Mouse (Mus musculus) forebrain, embryonic 11.5 days (tissue): Measurements from ENCODE around the gene Pgbd5. TPM values are rescaled to one million over a fixed set of nuclear protein-coding genes. Genes with fewer than 3 reads are reported as not detected.

Experiments
- ATAC-seq: fragments of 200-750 bp; cut with Nextera tagmentation; replicated peaks from 2 replicates; pipeline ENCODE4 v1.8.0; 2017; ENCODE audit warnings: moderate TSS enrichment; ENCODE audit not compliant: low FRiP score
- DNase-seq: peaks from one replicate; pipeline ENCODE4 v3.0.0-alpha.2; 2017; ENCODE audit warnings: low spot score
- H3K27ac ChIP-seq: fragments of 300-500 bp; sonication (generic); 2 replicates; pipeline ENCODE4 v1.5.1; 2014; ENCODE audit warnings: low read depth, low read length
- H3K27me3 ChIP-seq: fragments of 300-500 bp; sonication (generic); 2 replicates; pipeline ENCODE4 v1.6.1; 2014; ENCODE audit warnings: mild to moderate bottlenecking, low read length, mixed read lengths; ENCODE audit not compliant: control insufficient read depth, insufficient read depth
- H3K36me3 ChIP-seq: fragments of 300-500 bp; sonication (generic); 2 replicates; pipeline ENCODE4 v1.6.1; 2014; ENCODE audit warnings: mild to moderate bottlenecking, low read length, moderate library complexity, mixed read lengths; ENCODE audit not compliant: control insufficient read depth, insufficient read depth
- H3K4me1 ChIP-seq: fragments of 300-500 bp; sonication (generic); replicated peaks from 2 replicates; pipeline ENCODE4 v1.6.1; 2014; ENCODE audit warnings: low read length, mixed read lengths; ENCODE audit not compliant: control insufficient read depth, insufficient read depth
- H3K4me2 ChIP-seq: fragments of 300-500 bp; sonication (generic); 2 replicates; pipeline ENCODE4 v1.6.1; 2014; ENCODE audit warnings: low read depth, mild to moderate bottlenecking, low read length, moderate library complexity, mixed read lengths; ENCODE audit not compliant: severe bottlenecking
- H3K4me3 ChIP-seq: fragments of 300-500 bp; sonication (generic); 2 replicates; pipeline ENCODE4 v1.5.1; 2014; ENCODE audit warnings: low read depth, low read length
- H3K9ac ChIP-seq: fragments of 300-500 bp; sonication (generic); 2 replicates; pipeline ENCODE4 v1.6.1; 2014; ENCODE audit warnings: low read length
- H3K9me3 ChIP-seq: fragments of 300-500 bp; sonication (generic); 2 replicates; pipeline ENCODE4 v1.6.1; 2016; ENCODE audit warnings: low read length, mixed read lengths; ENCODE audit not compliant: control insufficient read depth
- WGBS: fragments of 180-500 bp; shearing (Covaris S2); extraction: QIAGEN DNeasy Blood & Tissue Kit; methylation state at CpG from one replicate; pipeline ENCODE4 v1.1.7; 2014; 5-methylcytosine and 5-hydroxymethylcytosine counted together
- polyA plus RNA-seq: library from polyadenylated mRNA; unstranded; fragments of >200 nt; fragmentation: Nextera tagmentation; extraction: Ambion mirVana; gene quantifications from 2 replicates; pipeline ENCODE4 v1.2.1, GENCODE M21; 2014

Pgbd5 gene
- polyA plus RNA-seq, 1 experiment from 2014 or later = 5.3 TPM

GRCm38 (mm10) chr8:124462192-124462591 is 22.7 kb upstream of the Pgbd5 start:
- WGBS = 84% methylated on average over 9 of the region's 9 CpGs
- Histone ChIP-seq H3K36me3 (no peaks in the 10 kb centered on the region), H3K27ac (no peak overlapping the region), H3K27me3 (no peaks in the 10 kb centered on the region), H3K4me3 (no peak overlapping the region), H3K9ac (no peak overlapping the region), H3K4me2 (no peak overlapping the region), H3K9me3 (no peaks in the 10 kb centered on the region), H3K4me1 (no peaks in the 10 kb centered on the region)
- DNase-seq = no peak
- ATAC-seq = no peak

GRCm38 (mm10) chr8:124461103-124461502 is 21.6 kb upstream of the Pgbd5 start:
- ATAC-seq (no peak), DNase-seq (no peak)
- H3K27ac ChIP-seq = no peak overlapping the region
- WGBS = 46% methylated on average over 10 of the region's 10 CpGs
- H3K4me2 ChIP-seq = no peak overlapping the region
- H3K36me3 ChIP-seq = no peaks in the 10 kb centered on the region
- no peaks in the 10 kb centered on the region for H3K27me3 ChIP-seq
- no peak overlapping the region for H3K4me3 ChIP-seq
- no peaks in the 10 kb centered on the region for H3K4me1 ChIP-seq
- no peak overlapping the region for H3K9ac ChIP-seq
- no peaks in the 10 kb centered on the region for H3K9me3 ChIP-seq

- no peak for ATAC-seq
- no peak overlapping the region for H3K27ac ChIP-seq
Measured at GRCm38 (mm10) chr8:124460660-124461059, 21.2 kb upstream of the Pgbd5 start.

GRCm38 (mm10) chr8:124459627-124460026 is 20.2 kb upstream of the Pgbd5 start:
- no peak overlapping the region for H3K9ac ChIP-seq
- ATAC-seq = no peak
- no peak overlapping the region for H3K4me2 ChIP-seq
- 48% methylated on average over 12 of the region's 12 CpGs for WGBS
- no peak overlapping the region for H3K27ac ChIP-seq
- H3K9me3 ChIP-seq = no peaks in the 10 kb centered on the region
- DNase-seq = no peak
- H3K36me3 ChIP-seq = no peaks in the 10 kb centered on the region
- H3K4me1 ChIP-seq = no peaks in the 10 kb centered on the region
- H3K4me3 ChIP-seq = no peak overlapping the region
- no peaks in the 10 kb centered on the region for H3K27me3 ChIP-seq

More at GRCm38 (mm10) chr8:124460660-124461059, 21.2 kb upstream of the Pgbd5 start:
- H3K9ac ChIP-seq = no peak overlapping the region
- H3K4me2 ChIP-seq = no peak overlapping the region
- no peaks in the 10 kb centered on the region for H3K36me3 ChIP-seq
- 63% methylated on average over 4 of the region's 4 CpGs for WGBS
- H3K4me1 ChIP-seq = no peaks in the 10 kb centered on the region
- no peaks in the 10 kb centered on the region for H3K9me3 ChIP-seq
- no peaks in the 10 kb centered on the region for H3K27me3 ChIP-seq
- no peak for DNase-seq
- H3K4me3 ChIP-seq = no peak overlapping the region

GRCm38 (mm10) chr8:124455359-124455758 is 15.9 kb upstream of the Pgbd5 start:
- Histone ChIP-seq H3K9ac (no peak overlapping the region), H3K4me3 (no peak overlapping the region), H3K27me3 (no peaks in the 10 kb centered on the region), H3K4me1 (no peaks in the 10 kb centered on the region), H3K4me2 (no peak overlapping the region), H3K27ac (no peak overlapping the region), H3K9me3 (no peaks in the 10 kb centered on the region), H3K36me3 (no peaks in the 10 kb centered on the region)
- ATAC-seq = no peak
- 62% methylated on average over 3 of the region's 3 CpGs for WGBS
- DNase-seq = no peak

- no peak overlapping the region for H3K27ac ChIP-seq
- no peaks in the 10 kb centered on the region for H3K4me1 ChIP-seq
- no peaks in the 10 kb centered on the region for H3K27me3 ChIP-seq
- no peak overlapping the region for H3K4me2 ChIP-seq
- H3K9ac ChIP-seq = no peak overlapping the region
- ATAC-seq (no peak), DNase-seq (no peak)
- no peak overlapping the region for H3K4me3 ChIP-seq
- no peaks in the 10 kb centered on the region for H3K36me3 ChIP-seq
- no peaks in the 10 kb centered on the region for H3K9me3 ChIP-seq
- WGBS = 86% methylated on average over 8 of the region's 8 CpGs
Measured at GRCm38 (mm10) chr8:124450192-124450895, 10.9 kb upstream of the Pgbd5 start.

GRCm38 (mm10) chr8:124448962-124449670 is 9.7 kb upstream of the Pgbd5 start:
- ATAC-seq (no peak), DNase-seq (no peak)
- Histone ChIP-seq H3K4me1 (no peaks in the 10 kb centered on the region), H3K9ac (no peak overlapping the region), H3K4me2 (no peak overlapping the region), H3K9me3 (no peaks in the 10 kb centered on the region), H3K27ac (no peak overlapping the region), H3K4me3 (no peak overlapping the region), H3K36me3 (no peaks in the 10 kb centered on the region), H3K27me3 (no peaks in the 10 kb centered on the region)
- WGBS = 39% methylated on average over 10 of the region's 10 CpGs

GRCm38 (mm10) chr8:124436741-124437140 is 2.7 kb downstream of the Pgbd5 start:
- H3K4me2 ChIP-seq = no peak overlapping the region
- no peak for ATAC-seq
- H3K4me3 ChIP-seq = no peak overlapping the region
- peaks cover 11% of the 10 kb centered on the region for H3K4me1 ChIP-seq
- H3K9me3 ChIP-seq = no peaks in the 10 kb centered on the region
- H3K27ac ChIP-seq = no peak overlapping the region
- DNase-seq = no peak
- no peak overlapping the region for H3K9ac ChIP-seq
- H3K27me3 ChIP-seq = peaks cover 8% of the 10 kb centered on the region; the same call in 1 of the 2 replicates
- WGBS = 14% methylated on average over 4 of the region's 4 CpGs
- no peaks in the 10 kb centered on the region for H3K36me3 ChIP-seq
